Mouse (Mus musculus) hindbrain, embryonic 13.5 days (tissue): ENCODE results near the gene Nup133. TPM values are rescaled to one million over a fixed set of nuclear protein-coding genes. Genes with fewer than 3 reads are reported as not detected.
A peak's percentile ranks its signal among the peaks of the same experiment; 100 is the strongest.

ENCODE experiments used
- ATAC-seq: fragments of 200-750 bp; cut with Nextera tagmentation; 2 replicates; pipeline ENCODE4 v1.8.0; 2017; ENCODE audit warnings: moderate TSS enrichment; ENCODE audit not compliant: low FRiP score
- H3K27ac ChIP-seq: fragments of 300-500 bp; sonication (generic); 2 replicates; pipeline ENCODE4 v1.5.1; 2015; ENCODE audit warnings: inconsistent platforms, mild to moderate bottlenecking, moderate library complexity
- H3K27me3 ChIP-seq: fragments of 300-500 bp; sonication (generic); 2 replicates; pipeline ENCODE4 v1.6.1; 2015; ENCODE audit warnings: mild to moderate bottlenecking, inconsistent platforms
- H3K36me3 ChIP-seq: fragments of 300-500 bp; sonication (generic); 2 replicates; pipeline ENCODE4 v1.6.1; 2015; ENCODE audit warnings: mild to moderate bottlenecking, inconsistent platforms
- H3K4me1 ChIP-seq: fragments of 300-500 bp; sonication (generic); replicated peaks from 2 replicates; pipeline ENCODE4 v1.6.1; 2015; ENCODE audit warnings: inconsistent platforms
- H3K4me2 ChIP-seq: fragments of 300-500 bp; sonication (generic); 2 replicates; pipeline ENCODE4 v1.6.1; 2015; ENCODE audit warnings: inconsistent platforms, mild to moderate bottlenecking, moderate library complexity
- H3K4me3 ChIP-seq: fragments of 300-500 bp; sonication (generic); 2 replicates; pipeline ENCODE4 v1.5.1; 2015; ENCODE audit warnings: mild to moderate bottlenecking, inconsistent platforms
- H3K9ac ChIP-seq: fragments of 300-500 bp; sonication (generic); 2 replicates; pipeline ENCODE4 v1.6.1; 2015; ENCODE audit warnings: mild to moderate bottlenecking, inconsistent platforms
- H3K9me3 ChIP-seq: fragments of 300-500 bp; sonication (generic); 2 replicates; pipeline ENCODE4 v1.6.1; 2016; ENCODE audit warnings: inconsistent platforms
- WGBS: fragments of 180-500 bp; shearing (Covaris S2); methylation state at CpG from one replicate; pipeline ENCODE4 v1.1.7; 2015; 5-methylcytosine and 5-hydroxymethylcytosine counted together
- polyA plus RNA-seq: library from polyadenylated mRNA; unstranded; fragments of >200 nt; fragmentation: Nextera tagmentation; extraction: Ambion mirVana; gene quantifications from 2 replicates; pipeline ENCODE4 v1.2.1, GENCODE M21; 2015

Nup133 gene
- polyA plus RNA-seq, 1 experiment from 2014 or later = 25.3 TPM

GRCm38 (mm10) chr8:123880271-123880670, 68.8 kb downstream of the Nup133 start:
- no peak for ATAC-seq
- Histone ChIP-seq H3K9ac (no peak overlapping the region), H3K4me3 (no peak overlapping the region), H3K4me1 (peaks cover 24% of the 10 kb centered on the region), H3K36me3 (no peaks in the 10 kb centered on the region), H3K4me2 (no peak overlapping the region), H3K9me3 (no peaks in the 10 kb centered on the region), H3K27me3 (0 out of 2 replicates have a peak, but pooled peaks cover 6% of the 10 kb centered on the region), H3K27ac (no peak overlapping the region)
- 59% methylated on average over 10 of the region's 10 CpGs for WGBS

- H3K36me3 ChIP-seq = no peaks in the 10 kb centered on the region
- 0 out of 2 replicates have a peak, but pooled peaks cover 4% of the 10 kb centered on the region for H3K27me3 ChIP-seq
- H3K9me3 ChIP-seq = no peaks in the 10 kb centered on the region
- no peak overlapping the region for H3K4me3 ChIP-seq
- 64% methylated on average over 2 of the region's 2 CpGs for WGBS
- H3K4me1 ChIP-seq = 0 out of 2 replicates have a peak, but pooled peaks cover 8% of the 10 kb centered on the region
- H3K9ac ChIP-seq = no peak overlapping the region
- H3K27ac ChIP-seq = no peak overlapping the region
- ATAC-seq = no peak
- no peak overlapping the region for H3K4me2 ChIP-seq
These were observed 71.2 kb downstream of the Nup133 start for GRCm38 (mm10) chr8:123877865-123878264.

- Histone ChIP-seq H3K4me3 (no peak overlapping the region), H3K27me3 (no peaks in the 10 kb centered on the region), H3K9me3 (no peaks in the 10 kb centered on the region), H3K4me2 (no peak overlapping the region), H3K9ac (no peak overlapping the region), H3K27ac (no peak overlapping the region), H3K4me1 (no peaks in the 10 kb centered on the region), H3K36me3 (no peaks in the 10 kb centered on the region)
- no peak for ATAC-seq
- WGBS = 85% methylated on average over 11 of the region's 11 CpGs
These were observed 74.7 kb downstream of the Nup133 start for GRCm38 (mm10) chr8:123874324-123874723.

- Histone ChIP-seq H3K4me1 (no peaks in the 10 kb centered on the region), H3K27ac (no peak overlapping the region), H3K27me3 (no peaks in the 10 kb centered on the region), H3K9me3 (no peaks in the 10 kb centered on the region), H3K4me2 (no peak overlapping the region), H3K36me3 (no peaks in the 10 kb centered on the region), H3K9ac (no peak overlapping the region), H3K4me3 (no peak overlapping the region)
- WGBS = 90% methylated on average over 6 of the region's 6 CpGs
- no peak for ATAC-seq
These were observed 75.7 kb downstream of the Nup133 start for GRCm38 (mm10) chr8:123873364-123873763.

GRCm38 (mm10) chr8:123872048-123872447, 77.0 kb downstream of the Nup133 start:
- 0 out of 2 replicates have a peak, but pooled peaks cover under 1% of the 10 kb centered on the region for H3K4me1 ChIP-seq
- no peaks in the 10 kb centered on the region for H3K9me3 ChIP-seq
- H3K9ac ChIP-seq = no peak overlapping the region
- WGBS = 78% methylated on average over 9 of the region's 9 CpGs
- no peaks in the 10 kb centered on the region for H3K36me3 ChIP-seq
- H3K27me3 ChIP-seq = no peaks in the 10 kb centered on the region
- no peak for ATAC-seq
- H3K4me3 ChIP-seq = no peak overlapping the region
- H3K27ac ChIP-seq = no peak overlapping the region
- no peak overlapping the region for H3K4me2 ChIP-seq

- 38% methylated on average over 5 of the region's 5 CpGs for WGBS
- Histone ChIP-seq H3K36me3 (no peaks in the 10 kb centered on the region), H3K4me2 (no peak overlapping the region), H3K9me3 (no peaks in the 10 kb centered on the region), H3K27ac (no peak overlapping the region), H3K9ac (no peak overlapping the region), H3K4me3 (no peak overlapping the region), H3K4me1 (peaks cover 7% of the 10 kb centered on the region), H3K27me3 (peaks cover 14% of the 10 kb centered on the region)
- no peak for ATAC-seq
These were observed 82.1 kb downstream of the Nup133 start for GRCm38 (mm10) chr8:123866971-123867370.

- no peak overlapping the region for H3K4me3 ChIP-seq
- H3K4me1 ChIP-seq = peaks cover 7% of the 10 kb centered on the region
- no peak for ATAC-seq
- H3K9ac ChIP-seq = no peak overlapping the region
- peaks cover 23% of the 10 kb centered on the region for H3K27me3 ChIP-seq
- 83% methylated on average over 7 of the region's 7 CpGs for WGBS
- H3K9me3 ChIP-seq = no peaks in the 10 kb centered on the region
- no peaks in the 10 kb centered on the region for H3K36me3 ChIP-seq
- H3K4me2 ChIP-seq = no peak overlapping the region
- no peak overlapping the region for H3K27ac ChIP-seq
These were observed 83.3 kb downstream of the Nup133 start for GRCm38 (mm10) chr8:123865786-123866185.

GRCm38 (mm10) chr8:123860386-123860785, 88.7 kb downstream of the Nup133 start:
- 78% methylated on average over 4 of the region's 4 CpGs for WGBS
- peaks cover 29% of the 10 kb centered on the region for H3K27me3 ChIP-seq
- H3K9ac ChIP-seq = peak overlapping the region; percentile 86
- no peak for ATAC-seq
- peak overlapping the region; percentile 78 for H3K4me3 ChIP-seq
- H3K36me3 ChIP-seq = no peaks in the 10 kb centered on the region
- no peak overlapping the region for H3K27ac ChIP-seq
- peak overlapping the region; percentile 72 for H3K4me2 ChIP-seq
- no peaks in the 10 kb centered on the region for H3K9me3 ChIP-seq
- peaks cover 22% of the 10 kb centered on the region for H3K4me1 ChIP-seq

- H3K4me1 ChIP-seq = peaks cover 22% of the 10 kb centered on the region
- WGBS = 1% methylated on average over 48 of the region's 48 CpGs
- H3K27ac ChIP-seq = peak within 1 kb of the TSS; percentile 88
- no peaks in the 10 kb centered on the region for H3K9me3 ChIP-seq
- 0 out of 2 replicates have a peak, but pooled peaks cover under 1% of the 10 kb centered on the region for H3K36me3 ChIP-seq
- H3K4me2 ChIP-seq = peak within 1 kb of the TSS; percentile 72
- peak within 1 kb of the TSS; percentile 86 for H3K9ac ChIP-seq
- peaks cover 26% of the 10 kb centered on the region for H3K27me3 ChIP-seq
- peak; percentile 75 for ATAC-seq
- H3K4me3 ChIP-seq = peak within 1 kb of the TSS; percentile 78
These were observed 89.3 kb downstream of the Nup133 start, which contains the start of gene Ccsap for GRCm38 (mm10) chr8:123859648-123860259. Gene Ccsap (minus strand): TSS chr8:123860209.

- H3K4me3 ChIP-seq = peak overlapping the region; percentile 78
- H3K4me2 ChIP-seq = peak overlapping the region; percentile 72
- H3K27me3 ChIP-seq = peaks cover 25% of the 10 kb centered on the region
- H3K4me1 ChIP-seq = peaks cover 20% of the 10 kb centered on the region
- 0 out of 2 replicates have a peak, but pooled peaks cover 3% of the 10 kb centered on the region for H3K36me3 ChIP-seq
- ATAC-seq = peak; percentile 95
- under 1% methylated on average over 78 of the region's 79 CpGs for WGBS
- H3K27ac ChIP-seq = peak overlapping the region; percentile 88
- peak overlapping the region; percentile 86 for H3K9ac ChIP-seq
- H3K9me3 ChIP-seq = no peaks in the 10 kb centered on the region
These were observed 90.0 kb downstream of the Nup133 start for GRCm38 (mm10) chr8:123858941-123859647.

- peak; percentile 26 for ATAC-seq
- WGBS = under 1% methylated on average over 17 of the region's 17 CpGs
- Histone ChIP-seq H3K4me3 (peak overlapping the region; percentile 78), H3K27me3 (peaks cover 23% of the 10 kb centered on the region), H3K27ac (peak overlapping the region; percentile 88), H3K36me3 (0 out of 2 replicates have a peak, but pooled peaks cover 3% of the 10 kb centered on the region), H3K4me1 (peaks cover 18% of the 10 kb centered on the region), H3K9me3 (no peaks in the 10 kb centered on the region), H3K9ac (peak overlapping the region; percentile 86), H3K4me2 (peak overlapping the region; percentile 72)
These were observed 90.5 kb downstream of the Nup133 start for GRCm38 (mm10) chr8:123858574-123858940.

- Histone ChIP-seq H3K4me2 (no peak overlapping the region), H3K9me3 (no peaks in the 10 kb centered on the region), H3K27ac (no peak overlapping the region), H3K4me3 (no peak overlapping the region), H3K27me3 (peaks cover 16% of the 10 kb centered on the region), H3K4me1 (peaks cover 18% of the 10 kb centered on the region), H3K9ac (no peak overlapping the region), H3K36me3 (0 out of 2 replicates have a peak, but pooled peaks cover 3% of the 10 kb centered on the region)
- ATAC-seq = no peak
- WGBS = 69% methylated on average over 3 of the region's 3 CpGs
These were observed 91.7 kb downstream of the Nup133 start for GRCm38 (mm10) chr8:123857361-123857760.
